Mouse (Mus musculus): ENCODE measurements around the gene Slc43a1.
"Not testable (repeated sequence)": the region's sequence is repeated elsewhere in the genome, so short reads cannot be mapped to it uniquely, and the experiment has no call there.

Gene Slc43a1

GRCm38 (mm10) chr2:84838593-84838949 is at the start of gene Slc43a1:
Gene Slc43a1, plus strand, starts transcription at chr2:84838850.
- DNase-seq (ENCODE audit: extremely low spot score, low read depth, low spot score), result no peak

- DNase-seq (ENCODE audit: extremely low spot score, low read depth, low spot score), result no peak
These were observed 48.2 kb upstream of the Slc43a1 start for GRCm38 (mm10) chr2:84790418-84790817.

DNA sequence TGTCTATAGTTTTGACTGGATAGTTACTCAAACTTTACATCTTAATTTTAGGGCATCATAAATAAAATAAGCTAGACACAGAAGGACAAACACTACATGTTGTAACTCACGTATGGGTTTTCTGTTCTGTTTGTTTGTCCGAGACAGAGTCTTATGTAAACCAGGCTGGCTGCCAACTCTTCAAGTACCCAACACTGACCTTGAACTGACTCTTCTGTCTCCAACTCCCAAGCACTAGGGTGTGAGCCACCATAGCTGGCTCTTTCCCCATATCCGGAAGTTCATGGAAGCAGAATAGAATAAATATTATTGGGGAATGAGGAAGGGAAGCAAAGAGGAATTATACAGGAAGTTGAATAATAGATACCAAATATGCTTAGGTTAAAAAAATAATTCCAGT is 46.1 kb upstream of the Slc43a1 start:
- DNase-seq (ENCODE audit: extremely low spot score, low read depth, low spot score), result no peak

GRCm38 (mm10) chr2:84793154-84793553 is 45.5 kb upstream of the Slc43a1 start:
- DNase-seq (ENCODE audit: extremely low spot score, low read depth, low spot score), result no peak

- DNase-seq (ENCODE audit: extremely low spot score, low read depth, low spot score), result no peak
These were observed 44.8 kb upstream of the Slc43a1 start for GRCm38 (mm10) chr2:84793871-84794270.

GRCm38 (mm10) chr2:84797833-84798492 is 40.7 kb upstream of the Slc43a1 start:
- DNase-seq (ENCODE audit: extremely low spot score, low read depth, low spot score), result peak; percentile 73

GRCm38 (mm10) chr2:84798493-84798921 is 40.1 kb upstream of the Slc43a1 start, which contains the start of gene Ube2l6:
Gene Ube2l6, plus strand, starts transcription at chr2:84798828.
- peak; percentile 30 for DNase-seq (ENCODE audit: extremely low spot score, low read depth, low spot score)

- DNase-seq (ENCODE audit: extremely low spot score, low read depth, low spot score), result peak; percentile 61
These were observed 39.5 kb upstream of the Slc43a1 start for GRCm38 (mm10) chr2:84799041-84799561.

DNA sequence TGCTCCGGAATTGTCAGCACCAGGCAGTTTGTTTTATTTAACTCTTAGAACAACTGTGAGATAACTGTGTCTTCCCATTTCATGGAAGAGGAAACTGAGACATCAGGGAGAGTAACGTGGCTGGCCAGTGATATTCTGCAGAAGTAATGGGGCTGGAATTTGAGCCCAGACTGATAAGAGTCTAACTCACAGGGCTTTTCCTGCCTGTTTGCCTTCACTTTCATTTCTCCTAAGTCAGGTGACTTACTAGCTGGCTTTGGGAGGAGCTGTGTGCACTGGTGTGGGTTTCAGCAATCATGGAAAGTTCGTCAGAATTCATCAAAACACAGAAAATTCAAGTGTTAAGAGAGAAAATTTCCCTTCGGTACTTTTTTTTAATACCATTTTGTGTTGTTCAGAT is 38.3 kb upstream of the Slc43a1 start:
- no peak for DNase-seq (ENCODE audit: extremely low spot score, low read depth, low spot score)

DNA sequence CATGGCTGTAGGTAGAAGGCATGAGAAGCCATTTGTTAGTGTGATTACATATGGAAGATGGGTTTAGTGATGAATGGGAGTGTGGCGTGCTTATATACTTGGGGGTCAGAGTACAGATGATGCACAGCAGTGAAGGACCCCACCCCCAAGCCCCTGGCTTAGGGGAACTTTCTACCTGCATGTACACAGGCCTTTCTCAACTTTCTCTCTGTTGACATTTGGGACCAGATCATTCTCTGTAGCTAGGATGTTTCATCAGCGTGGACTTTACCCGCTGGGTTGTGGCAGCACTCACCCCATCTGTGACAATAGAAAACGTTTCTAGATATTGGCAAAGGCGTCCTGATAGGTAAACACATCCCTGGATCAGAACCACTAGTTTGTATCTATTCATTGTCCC is 37.4 kb upstream of the Slc43a1 start:
- not testable (repeated sequence) for DNase-seq (ENCODE audit: extremely low spot score, low read depth, low spot score)

DNA sequence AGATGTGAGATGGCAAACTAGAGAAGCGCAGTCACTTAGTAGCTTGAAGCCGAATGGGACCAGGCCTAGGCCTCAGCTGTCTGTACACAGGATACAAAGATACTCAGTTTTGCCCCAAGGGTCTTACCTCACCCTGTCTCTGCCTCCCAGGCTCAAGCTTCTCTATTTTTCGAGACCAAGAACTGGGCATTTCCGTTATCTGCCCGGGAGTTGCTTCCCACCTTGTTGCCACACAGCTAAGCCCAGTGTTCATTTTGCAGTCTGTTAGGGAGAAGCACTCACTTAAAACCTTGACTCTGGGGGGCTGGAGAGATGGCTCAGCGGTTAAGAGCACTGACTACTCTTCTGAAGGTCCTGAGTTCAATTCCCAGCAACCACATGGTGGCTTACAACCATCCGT is 34.7 kb upstream of the Slc43a1 start:
- no peak for DNase-seq (ENCODE audit: extremely low spot score, low read depth, low spot score)

DNA sequence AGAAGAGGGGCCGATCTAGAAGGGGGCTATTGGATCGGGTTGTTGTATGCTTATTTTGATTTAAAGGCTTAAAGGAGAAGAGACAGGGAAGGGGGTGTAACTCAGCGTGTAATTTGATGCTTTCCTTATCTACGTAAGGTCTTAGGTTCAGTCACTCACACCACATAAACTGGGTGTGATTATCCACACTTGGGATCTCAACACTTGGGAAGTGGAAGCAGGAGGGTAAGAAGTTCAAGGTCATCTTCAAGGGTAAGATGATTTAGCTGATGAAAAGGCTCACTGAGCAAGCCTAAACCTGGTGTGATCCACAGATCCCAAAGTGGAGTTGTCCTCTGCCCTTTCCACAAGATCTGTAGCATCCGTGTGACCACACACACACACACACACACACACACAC is 32.1 kb upstream of the Slc43a1 start:
- DNase-seq (ENCODE audit: extremely low spot score, low read depth, low spot score), result no peak

DNA sequence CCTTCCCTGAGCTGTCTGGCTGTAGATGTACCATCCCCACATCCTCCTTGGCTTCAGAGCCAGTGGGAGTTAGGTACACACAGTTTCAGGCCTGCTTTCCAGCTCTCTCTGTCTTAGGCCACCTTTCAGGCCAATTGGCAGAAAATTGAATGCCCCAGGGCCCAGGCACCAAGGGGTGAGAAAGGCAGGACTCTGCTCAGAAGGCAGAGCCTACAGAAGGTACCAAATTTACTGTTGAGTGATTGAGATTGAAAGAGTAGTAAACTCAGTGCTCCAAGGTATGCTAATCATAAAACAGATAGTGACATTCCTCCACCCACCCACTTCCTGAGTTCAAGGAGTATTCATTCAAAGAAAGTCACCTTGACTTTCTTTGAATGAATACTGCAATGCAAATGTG is 29.3 kb upstream of the Slc43a1 start:
- DNase-seq (ENCODE audit: extremely low spot score, low read depth, low spot score), result no peak

- DNase-seq (ENCODE audit: extremely low spot score, low read depth, low spot score), result no peak
These were observed 28.1 kb upstream of the Slc43a1 start for GRCm38 (mm10) chr2:84810526-84810885.

- no peak for DNase-seq (ENCODE audit: extremely low spot score, low read depth, low spot score)
These were observed 27.6 kb upstream of the Slc43a1 start for GRCm38 (mm10) chr2:84810886-84811577.

- DNase-seq (ENCODE audit: extremely low spot score, low read depth, low spot score), result no peak
These were observed 26.8 kb upstream of the Slc43a1 start for GRCm38 (mm10) chr2:84811880-84812279.

GRCm38 (mm10) chr2:84812676-84813075 is 26.0 kb upstream of the Slc43a1 start:
- no peak for DNase-seq (ENCODE audit: extremely low spot score, low read depth, low spot score)

GRCm38 (mm10) chr2:84819861-84820260 is 18.8 kb upstream of the Slc43a1 start:
- no peak for DNase-seq (ENCODE audit: extremely low spot score, low read depth, low spot score)

GRCm38 (mm10) chr2:84822552-84822951 is 16.1 kb upstream of the Slc43a1 start, which contains the start of gene Smtnl1:
Gene Smtnl1, minus strand, starts transcription at chr2:84822652.
- DNase-seq (ENCODE audit: extremely low spot score, low read depth, low spot score), result no peak

DNA sequence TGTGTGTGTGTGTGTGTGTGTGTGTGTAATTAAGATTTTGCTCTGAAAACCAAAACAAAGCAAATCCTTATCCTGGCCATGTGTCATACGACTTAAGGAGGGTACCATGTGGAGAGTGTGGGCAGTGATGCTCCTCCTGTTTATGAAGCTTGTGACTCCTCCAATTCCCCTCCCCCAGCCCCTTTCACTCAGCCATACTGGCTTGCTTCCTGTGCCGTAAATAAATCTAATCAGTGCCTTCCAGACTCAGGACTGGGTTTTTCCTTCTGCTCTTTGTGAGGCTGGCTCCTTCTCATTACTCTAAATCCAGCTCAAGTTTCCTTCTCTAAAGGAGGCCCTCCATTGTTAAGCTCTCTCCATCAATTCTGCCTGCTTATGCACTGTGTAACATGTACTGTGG is 15.4 kb upstream of the Slc43a1 start:
- DNase-seq (ENCODE audit: extremely low spot score, low read depth, low spot score), result no peak

DNA sequence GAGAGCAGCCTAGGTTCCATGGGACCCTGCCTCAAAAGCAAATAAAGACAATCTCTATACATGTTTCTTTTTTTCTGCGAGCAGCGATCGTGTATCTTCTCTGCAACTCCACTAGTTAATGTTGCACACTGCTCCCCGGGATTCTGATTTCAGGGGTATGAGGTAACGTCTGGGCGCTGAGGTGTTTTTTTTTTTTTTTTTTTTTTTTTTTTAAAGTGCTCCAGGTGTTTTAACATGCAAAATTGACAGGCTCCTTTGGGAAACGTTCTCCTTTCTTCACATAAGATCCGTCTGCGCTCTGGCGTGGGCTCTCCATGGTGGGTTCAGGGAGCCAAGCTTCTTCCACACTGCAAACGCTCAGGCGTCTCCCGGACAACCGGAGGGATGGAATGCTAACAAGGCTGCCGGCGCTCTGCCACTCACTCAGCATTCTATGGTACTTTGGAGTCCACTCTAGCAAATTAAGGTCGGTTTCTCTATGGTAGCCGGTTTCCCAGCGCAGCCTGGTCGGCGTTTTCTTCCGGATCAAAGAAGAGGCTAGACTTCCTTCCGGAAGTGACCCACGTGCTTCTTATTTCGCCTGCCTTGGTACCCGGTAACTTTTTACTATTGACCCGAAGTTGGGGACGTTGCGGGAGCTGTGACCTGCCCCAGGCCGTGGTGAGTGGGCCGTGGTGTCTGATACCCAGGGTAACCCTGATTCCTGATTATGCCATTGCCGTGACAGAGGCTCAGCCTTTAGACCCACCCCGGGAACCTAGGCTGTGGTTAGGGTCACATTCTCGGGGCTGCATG is 12.0 kb upstream of the Slc43a1 start, which contains the start of gene Timm10:
Timm10 (plus strand) TSS at position 510 of the 795 bp plus-strand sequence.
- peak; percentile 90 for DNase-seq (ENCODE audit: extremely low spot score, low read depth, low spot score)

All from hindlimb bud, embryonic 11.5 days (tissue).